Mouse (Mus musculus) megakaryocyte, embryonic 14.5 days (primary cell): Measurements from ENCODE around the gene Akp3.

ENCODE experiments used
- FLI1 ChIP-seq: IDR thresholded peaks from 2 replicates; pipeline ENCODE4 v1.6.1; 2012; ENCODE audit warnings: low read length, inconsistent platforms, mixed read lengths
- GATA1 ChIP-seq: IDR thresholded peaks from 3 replicates; pipeline ENCODE4 v1.6.1; 2012; ENCODE audit warnings: mixed read lengths, low read length, inconsistent platforms, borderline replicate concordance

DNA sequence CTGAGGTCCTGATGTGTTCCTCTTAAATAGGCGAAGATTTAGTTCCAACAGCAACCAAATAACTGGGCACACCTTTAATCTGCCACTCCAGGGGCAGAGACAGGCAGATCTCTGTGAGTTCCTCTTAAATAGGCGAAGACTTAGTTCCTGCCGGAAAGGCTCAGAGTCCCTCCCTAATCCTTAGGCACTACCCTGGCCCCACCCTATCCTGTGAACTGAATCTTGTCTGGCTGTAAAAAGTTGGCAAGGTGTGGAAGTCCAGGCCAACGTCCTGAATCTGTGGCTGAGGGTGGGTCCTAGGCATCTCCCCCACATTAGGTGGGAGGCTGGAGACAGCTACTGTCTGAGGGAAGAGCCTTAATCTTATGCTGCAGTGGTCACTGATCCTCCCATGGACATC, 34.9 kb upstream of the Akp3 start, which contains the start of gene Alppl2:
- no peak for TF ChIP-seq FLI1
- TF ChIP-seq GATA1 = no peak
